Mouse (Mus musculus): Measurements from ENCODE around the gene Ppp1r8.

DNA sequence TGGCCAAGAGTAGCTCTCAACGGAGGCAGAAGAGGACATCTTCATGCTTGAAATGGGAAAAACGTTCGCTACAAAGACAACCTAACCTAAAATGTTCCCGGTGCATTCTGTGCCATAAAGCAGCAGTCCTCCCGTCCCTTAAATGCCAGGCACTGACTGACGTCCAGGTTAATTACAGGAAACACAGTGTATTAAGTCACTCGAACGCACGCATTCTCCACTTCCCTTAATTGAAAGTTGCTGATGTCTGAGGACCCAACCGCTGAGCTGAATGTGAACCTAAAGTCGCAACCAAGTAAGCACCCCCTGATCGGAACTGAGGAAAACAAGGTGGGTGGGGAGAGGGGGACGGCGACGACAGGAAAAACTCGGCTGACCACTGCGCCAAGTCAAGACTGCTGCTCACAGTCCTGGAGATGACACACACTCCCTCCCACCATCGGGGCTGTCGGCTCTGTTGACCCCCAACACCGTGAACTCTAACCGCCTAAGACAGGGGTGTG, 40.6 kb upstream of the Ppp1r8 start:
- no peak for TF ChIP-seq HCFC1 (IDR thresholded peaks at IDR 0.05; ENCODE audit: borderline replicate concordance, insufficient read depth, low read length)
- TF ChIP-seq ZNF384 (IDR thresholded peaks at IDR 0.05; ENCODE audit: low read depth, low read length): no peak
- no peak for TF ChIP-seq CHD2 (IDR thresholded peaks at IDR 0.05; ENCODE audit: low read depth, low read length)
- no peak for TF ChIP-seq MAFK (IDR thresholded peaks at IDR 0.05; ENCODE audit: insufficient read depth, low read depth, low read length)
